Mouse (Mus musculus): ENCODE results near the gene Actl10.

Gene Actl10

DNA sequence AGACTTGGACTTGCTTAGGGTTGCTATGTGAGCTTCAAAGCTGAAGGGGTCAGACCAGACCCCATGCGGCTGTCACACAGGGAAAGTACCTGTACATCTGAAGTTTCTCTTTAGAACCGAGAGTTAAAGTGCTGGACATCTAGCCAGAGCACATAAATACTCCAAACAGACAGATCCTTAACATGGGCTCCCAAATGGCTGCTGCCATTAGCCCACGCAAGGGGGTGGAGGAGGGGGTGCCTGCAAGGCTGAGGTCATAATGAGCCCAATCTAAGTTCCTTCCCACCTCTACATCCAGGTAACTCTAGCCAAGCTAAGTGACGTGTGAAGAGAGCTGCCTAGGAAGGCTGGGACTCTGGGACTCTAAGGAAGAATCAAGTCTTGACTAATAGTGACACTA lies at the start of gene Actl10:
Actl10 (plus strand) TSS at position 301 of the 400 bp plus-strand sequence.
- no peak for DNase-seq (ENCODE audit: low spot score in 2 of 2)

- DNase-seq (ENCODE audit: low spot score in 2 of 2), result no peak
Observed at GRCm38 (mm10) chr2:154507076-154507475, 44.5 kb upstream of the Actl10 start.

- DNase-seq (ENCODE audit: low spot score in 2 of 2), result no peak
Observed at GRCm38 (mm10) chr2:154507566-154508283, 43.9 kb upstream of the Actl10 start.

DNA sequence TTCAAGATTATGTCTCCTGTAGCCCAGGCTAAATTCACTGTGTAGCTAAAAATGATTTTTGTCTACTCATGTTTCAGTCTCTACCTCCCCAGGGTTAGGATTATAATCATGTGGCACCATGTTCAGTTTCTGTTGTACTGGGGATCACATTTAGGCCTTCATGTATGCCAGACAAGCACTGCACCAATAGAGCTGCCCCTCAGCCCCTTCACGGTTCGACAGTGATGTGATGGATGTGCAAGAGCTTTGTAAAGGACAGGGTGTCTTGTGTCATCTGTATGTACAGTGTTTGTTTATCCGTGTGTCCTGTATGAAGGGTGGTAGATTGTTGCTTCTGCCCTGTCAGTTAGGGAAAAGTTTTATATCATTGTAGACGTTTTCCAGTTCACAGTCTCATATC lies 43.1 kb upstream of the Actl10 start:
- no peak for DNase-seq (ENCODE audit: low spot score in 2 of 2)

DNA sequence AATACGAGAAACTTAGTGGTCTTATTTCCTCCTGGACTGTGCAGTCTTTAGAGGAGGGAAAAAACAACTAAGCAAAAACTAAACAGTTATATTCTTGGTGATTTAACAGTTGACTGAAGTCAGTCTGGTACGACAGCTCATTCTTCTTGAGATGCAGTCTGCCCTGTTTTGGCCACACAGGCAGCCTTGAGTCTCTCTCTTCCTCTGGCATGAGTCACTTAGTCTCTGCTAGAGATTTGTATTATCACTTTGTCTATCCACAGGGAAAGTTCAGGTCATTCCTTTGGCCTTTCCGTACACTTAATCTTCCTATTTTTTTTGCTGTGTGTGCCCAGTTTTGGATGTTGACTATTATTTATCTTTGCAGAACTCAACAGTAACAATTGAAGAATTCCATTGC lies 41.4 kb upstream of the Actl10 start:
- DNase-seq (ENCODE audit: low spot score in 2 of 2), result no peak

GRCm38 (mm10) chr2:154516944-154517343 lies 34.6 kb upstream of the Actl10 start:
- no peak for DNase-seq (ENCODE audit: low spot score in 2 of 2)

DNA sequence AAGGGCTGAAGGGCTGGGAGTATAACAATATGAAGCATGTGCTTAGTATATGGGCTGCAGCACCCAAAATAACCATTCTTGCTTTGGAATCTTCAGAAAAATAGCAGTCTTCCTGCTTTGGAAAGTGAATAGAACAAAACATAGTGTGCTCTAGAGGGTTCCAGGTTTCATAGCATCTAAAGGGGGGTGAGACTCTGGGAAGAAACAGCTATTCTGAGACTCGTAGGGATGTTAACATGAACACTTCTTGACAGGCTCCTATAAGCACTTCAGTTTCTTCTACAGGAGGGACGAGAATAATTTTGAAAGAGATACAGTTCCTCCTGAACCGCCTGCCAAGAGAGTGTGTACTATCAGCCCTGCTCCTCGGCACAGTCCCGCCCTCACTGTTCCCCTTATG lies 34.2 kb upstream of the Actl10 start:
- no peak for DNase-seq (ENCODE audit: low spot score in 2 of 2)

DNA sequence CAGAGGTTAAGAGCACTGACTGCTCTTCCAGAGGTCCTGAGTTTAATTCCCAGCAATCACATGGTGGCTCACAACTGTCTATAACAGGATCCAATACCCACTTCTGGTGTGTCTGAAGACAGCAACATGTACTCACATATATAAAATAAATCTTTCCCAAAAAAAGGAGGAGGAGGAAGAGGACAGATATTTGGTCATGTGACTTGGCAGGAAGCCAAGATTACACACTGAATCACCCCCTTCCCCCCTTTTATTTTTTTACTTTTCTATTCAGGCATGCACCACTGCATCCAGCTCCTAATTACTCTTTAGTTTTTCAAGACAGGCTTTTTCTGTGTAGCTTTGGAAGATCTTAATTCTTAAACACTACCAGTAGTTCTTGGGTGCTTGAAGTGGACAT lies 30.1 kb upstream of the Actl10 start:
- no peak for DNase-seq (ENCODE audit: low spot score in 2 of 2)

- no peak for DNase-seq (ENCODE audit: low spot score in 2 of 2)
Observed at GRCm38 (mm10) chr2:154522334-154522733, 29.2 kb upstream of the Actl10 start.

- DNase-seq (ENCODE audit: low spot score in 2 of 2), result no peak
Observed at GRCm38 (mm10) chr2:154525285-154525684, 26.3 kb upstream of the Actl10 start.

DNA sequence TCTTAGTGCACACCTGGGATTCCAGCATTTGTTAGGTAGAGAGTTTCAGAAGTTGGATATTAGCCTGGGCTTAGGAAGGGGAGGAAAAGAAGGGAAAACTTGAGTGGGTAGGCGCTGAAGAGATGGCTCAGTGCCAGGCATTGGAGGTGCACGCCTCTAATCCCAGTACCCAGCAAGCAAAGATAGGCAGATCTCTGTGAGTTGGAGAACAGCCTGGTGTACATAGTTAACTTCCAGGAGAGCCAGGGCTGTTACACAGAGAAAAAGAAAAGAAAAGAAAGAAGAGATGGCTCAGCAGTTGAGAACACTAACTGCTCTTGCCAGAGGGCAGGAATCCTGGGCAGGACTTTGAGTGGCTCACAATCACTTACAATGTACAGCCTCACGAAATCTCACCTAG lies 25.0 kb upstream of the Actl10 start:
- no peak for DNase-seq (ENCODE audit: low spot score in 2 of 2)

- DNase-seq (ENCODE audit: low spot score in 2 of 2), result no peak
Observed at GRCm38 (mm10) chr2:154532888-154533287, 18.7 kb upstream of the Actl10 start.

- no peak for DNase-seq (ENCODE audit: low spot score in 2 of 2)
Observed at GRCm38 (mm10) chr2:154534704-154535270, 16.8 kb upstream of the Actl10 start.

GRCm38 (mm10) chr2:154538310-154538709 lies 13.3 kb upstream of the Actl10 start:
- no peak for DNase-seq (ENCODE audit: low spot score in 2 of 2)

- no peak for DNase-seq (ENCODE audit: low spot score in 2 of 2)
Observed at GRCm38 (mm10) chr2:154538710-154539109, 12.9 kb upstream of the Actl10 start.

- no peak for DNase-seq (ENCODE audit: low spot score in 2 of 2)
Observed at GRCm38 (mm10) chr2:154539720-154540119, 11.9 kb upstream of the Actl10 start.

GRCm38 (mm10) chr2:154541630-154542029 lies 9.9 kb upstream of the Actl10 start:
- no peak for DNase-seq (ENCODE audit: low spot score in 2 of 2)

DNA sequence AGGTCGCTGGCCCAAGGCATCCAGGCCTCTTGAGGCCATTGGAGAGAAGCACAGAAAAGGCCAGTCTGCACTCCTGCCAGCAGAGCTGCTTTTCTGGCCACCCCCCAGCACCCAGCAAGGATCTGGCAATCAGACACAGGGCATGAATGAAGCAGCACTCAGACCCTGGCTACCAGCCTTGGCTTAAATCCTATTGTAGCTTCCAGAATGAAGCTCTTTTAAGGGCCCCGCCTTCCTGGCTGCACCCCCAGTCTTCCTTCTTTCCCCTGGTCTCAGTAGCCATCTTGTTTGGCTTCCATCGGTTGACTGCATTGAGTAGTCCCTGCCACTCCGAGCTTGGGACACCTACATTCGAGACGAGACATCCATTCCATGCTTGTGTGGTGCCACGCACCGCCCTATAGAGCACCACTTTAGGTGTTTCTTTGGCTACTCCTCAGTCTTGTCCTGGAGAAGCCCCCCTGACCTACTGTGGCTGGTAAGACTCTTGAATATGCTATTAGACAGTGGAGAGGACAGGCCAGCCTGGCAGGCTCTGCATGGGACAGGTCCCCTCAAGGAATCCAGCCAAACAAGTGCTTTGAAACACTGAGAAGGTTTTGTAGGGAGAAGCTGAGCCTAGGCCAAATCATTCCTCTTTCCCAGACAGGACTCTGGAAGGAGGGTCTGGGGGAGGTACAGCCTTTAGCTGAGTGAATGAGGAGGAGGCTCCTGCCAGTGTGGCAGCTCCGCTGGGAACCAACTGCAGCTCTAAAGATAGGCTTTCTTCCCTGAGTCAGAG lies 7.8 kb upstream of the Actl10 start:
- no peak for DNase-seq (ENCODE audit: low spot score in 2 of 2)

DNA sequence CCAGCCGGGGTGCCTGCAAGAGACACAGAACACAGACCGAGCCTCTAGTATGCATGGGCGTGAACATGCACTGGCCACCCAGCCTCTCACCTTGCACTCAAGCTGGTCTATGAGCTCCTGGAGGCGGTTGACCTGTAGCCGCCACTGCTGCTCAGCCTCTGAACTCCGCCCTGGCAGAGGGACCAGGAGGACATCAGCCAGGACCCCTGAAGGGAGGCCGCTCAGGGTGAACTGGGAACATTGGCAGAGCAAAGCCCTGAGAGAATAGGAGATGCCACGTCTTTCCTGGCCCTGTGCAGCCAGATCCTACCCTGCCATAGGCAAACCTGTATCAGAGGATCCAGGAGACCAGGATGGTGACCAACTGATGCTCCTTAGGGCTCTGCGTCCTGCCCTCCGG lies 4.9 kb upstream of the Actl10 start, which contains the start of gene 1700003F12Rik:
1700003F12Rik (plus strand) TSS at position 375 of the 400 bp plus-strand sequence.
- no peak for DNase-seq (ENCODE audit: low spot score in 2 of 2)

- no peak for DNase-seq (ENCODE audit: low spot score in 2 of 2)
Observed at GRCm38 (mm10) chr2:154548688-154549087, 2.9 kb upstream of the Actl10 start.

GRCm38 (mm10) chr2:154549127-154549885 lies 2.3 kb upstream of the Actl10 start:
- no peak for DNase-seq (ENCODE audit: low spot score in 2 of 2)

GRCm38 (mm10) chr2:154549886-154550189 lies 1.7 kb upstream of the Actl10 start:
- DNase-seq (ENCODE audit: low spot score in 2 of 2), result no peak

All from urinary bladder, adult 18-20 months (tissue).